Mouse (Mus musculus) lung, postnatal 0 days (tissue): ENCODE measurements around the gene Nim1k.

ENCODE experiments used
- CTCF ChIP-seq: IDR thresholded peaks from 2 replicates; pipeline ENCODE4 v1.5.1; 2016; ENCODE audit warnings: antibody characterized with exemption, mild to moderate bottlenecking
- EP300 ChIP-seq: IDR thresholded peaks from 2 replicates; pipeline ENCODE4 v1.6.1; 2016; ENCODE audit warnings: antibody characterized with exemption, mild to moderate bottlenecking, control low read depth

DNA sequence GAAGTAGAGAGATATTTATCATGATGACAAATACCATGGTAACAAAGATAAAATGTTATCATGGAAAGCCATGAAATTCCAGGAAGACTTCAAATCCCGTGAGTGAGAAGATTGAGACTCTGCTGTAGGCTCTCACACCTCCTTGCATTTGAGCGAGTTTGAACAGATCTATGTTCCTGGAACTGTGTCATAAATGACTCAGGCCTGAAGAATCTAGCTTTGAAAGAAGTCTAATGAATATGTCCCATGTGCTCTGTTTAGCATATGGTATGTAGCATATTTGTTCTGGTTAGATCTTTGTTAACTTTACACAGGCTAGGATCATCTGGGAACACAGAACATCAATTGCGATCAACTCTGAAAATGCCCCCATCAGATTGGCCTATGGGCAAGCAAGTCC is 33.2 kb downstream of the Nim1k start:
- TF ChIP-seq CTCF = no peak
- TF ChIP-seq EP300 = no peak
